Mouse (Mus musculus): ENCODE results near the gene Phf2. TPM values are rescaled to one million over a fixed set of nuclear protein-coding genes. Genes with fewer than 3 reads are reported as not detected.

Gene Phf2
- total RNA-seq, 2 experiments from 2014 or later, result 21.5 to 22.3 TPM

- DNase-seq, result no peak
- intact Hi-C loops (cut with DNase I; ENCODE audit: low total_unique reads), result no loop called here
These were observed 96.4 kb downstream of the Phf2 start for GRCm38 (mm10) chr13:48774506-48774905.

DNA sequence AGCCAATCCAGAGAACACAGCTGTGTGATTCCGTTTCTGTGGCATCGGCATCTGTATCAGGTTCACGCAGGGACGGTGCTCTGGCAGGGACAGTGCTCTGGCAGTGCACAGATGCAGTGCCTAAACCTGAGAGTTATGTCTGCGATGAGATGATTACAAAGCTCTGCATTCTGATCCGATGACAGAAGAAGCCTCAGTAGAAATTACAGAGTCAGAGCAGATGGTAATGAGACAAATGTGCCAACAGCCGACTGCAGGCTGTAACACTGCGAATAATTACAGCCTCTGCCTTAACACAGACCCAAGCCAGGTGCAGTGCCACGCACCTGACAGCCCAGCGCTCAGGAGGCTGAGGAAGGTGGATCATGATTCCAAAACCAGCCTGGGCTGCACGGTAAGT lies 102.8 kb downstream of the Phf2 start:
- no peak for DNase-seq
- intact Hi-C loops (cut with DNase I; ENCODE audit: low total_unique reads), result no loop called here

DNA sequence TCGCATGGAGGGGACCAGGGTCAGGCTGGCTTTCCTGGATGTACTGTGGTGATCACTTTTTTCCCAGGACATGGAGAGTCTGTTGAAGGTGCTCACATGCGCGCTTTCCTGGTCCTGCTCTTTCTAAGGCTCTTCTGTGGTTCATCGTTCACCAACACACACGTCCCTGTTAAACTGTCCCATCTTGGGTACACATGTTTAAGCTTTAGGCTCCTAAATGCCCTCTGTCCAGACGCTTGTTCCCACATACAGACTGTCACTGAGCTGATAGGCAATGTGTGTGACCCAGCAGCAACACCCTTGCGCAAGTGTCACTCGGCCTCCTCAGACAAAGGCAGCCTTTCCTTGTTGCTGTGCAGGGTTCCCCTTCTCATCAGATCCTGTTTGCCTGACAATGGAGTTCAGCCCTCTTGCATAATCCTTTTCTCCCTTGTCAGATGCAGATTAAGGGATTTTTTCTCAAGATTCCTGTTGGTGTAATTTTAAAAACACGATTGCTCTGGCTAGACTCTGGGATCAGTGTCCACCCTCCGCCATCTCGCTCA lies 107.1 kb downstream of the Phf2 start:
- no peak for DNase-seq
- intact Hi-C loops (cut with DNase I; ENCODE audit: low total_unique reads), result no loop called here

- DNase-seq, result no peak
- intact Hi-C loops (cut with DNase I; ENCODE audit: low total_unique reads), result no loop called here
These were observed 110.0 kb downstream of the Phf2 start for GRCm38 (mm10) chr13:48760855-48761436.

DNA sequence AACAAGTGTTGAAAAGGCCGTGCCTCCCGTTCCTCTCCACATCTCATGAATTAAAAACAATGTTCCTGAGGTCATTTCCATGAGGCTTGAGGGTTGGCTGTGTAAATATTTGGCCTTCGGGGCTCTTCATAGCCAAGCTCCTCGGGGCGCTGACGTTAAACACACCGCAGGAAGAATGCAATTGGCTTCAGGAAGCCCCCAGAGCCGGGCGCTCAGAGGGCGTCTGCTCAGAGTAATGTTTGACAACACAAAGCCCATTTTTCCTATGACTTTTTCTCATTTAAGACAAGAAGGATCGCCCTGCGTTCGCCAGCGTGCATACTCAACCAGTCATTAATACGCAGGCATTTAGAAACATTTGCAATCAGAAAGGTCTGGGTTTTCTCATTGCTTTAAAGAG lies 114.2 kb downstream of the Phf2 start:
- no peak for DNase-seq
- intact Hi-C loops (cut with DNase I; ENCODE audit: low total_unique reads), result no loop called here

Other genes starting within 250 kb of the Phf2 start
- gene Ptpdc1, start 245.5 kb downstream of the Phf2 start, total RNA-seq (2021), result 1 to 10 TPM; 4.9 to 7.0 TPM
- gene Barx1, start 208.1 kb downstream of the Phf2 start, total RNA-seq (2021), result not detected
- gene Fam120a, start 96.9 kb upstream of the Phf2 start, total RNA-seq (2021), result 10 to 100 TPM; 85.7 TPM

Data from gastrocnemius, postnatal 14 days (tissue).